25 mouse cellular contexts compared by ENCODE assay signal in the genomic region with DNA sequence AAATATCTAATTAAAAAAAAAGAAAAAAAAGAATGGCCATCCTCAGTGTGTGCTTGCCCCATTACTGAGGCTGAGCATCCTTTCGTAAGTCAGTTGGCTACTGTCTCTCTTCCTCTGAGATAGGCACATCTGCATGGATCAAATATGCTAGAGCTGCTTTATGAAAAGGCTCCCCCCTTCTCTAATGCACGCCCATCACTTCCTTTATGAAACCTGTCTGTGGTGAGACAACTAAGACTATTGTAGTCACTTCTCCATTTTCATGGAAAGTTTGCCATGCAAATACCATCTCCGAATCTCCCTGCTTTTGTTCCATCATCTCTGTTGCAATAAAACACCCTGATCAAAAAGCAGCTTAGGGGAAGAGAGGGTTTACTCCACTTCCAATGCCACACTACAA. TPM values are rescaled to one million over a fixed set of nuclear protein-coding genes. Genes with fewer than 3 reads are reported as not detected.
DNase-seq lines count a peak whose midpoint lies in the region; ATAC-seq and TF ChIP-seq lines count a peak whose summit lies in the region.
"Had no signal": no experiment of that assay in that cellular context is flagged by ENCODE, and none has a peak within 500 bp of the region (broad histone marks: within the 10 kb centered on the region; RNA-seq: fewer than 3 reads in every experiment).

No protein-coding gene starts in this region.

- H3K9me3 ChIP-seq in heart, embryonic 10.5 days: no peaks in the 10 kb centered on the region
- H3K9me3 ChIP-seq in lung, postnatal 0 days (ENCODE audit: low read length): no peaks in the 10 kb centered on the region
- H3K9me3 ChIP-seq: embryonic facial prominence, embryonic 10.5 days; forebrain, embryonic 13.5 days; G1E; hindbrain, embryonic 12.5 days; liver, embryonic 15.5 days had no signal

- no peak overlapping the region for H3K9ac ChIP-seq in lung, postnatal 0 days (replicated peaks; ENCODE audit: low read depth)
- H3K9ac ChIP-seq: forebrain, embryonic 13.5 days; hindbrain, embryonic 12.5 days; liver, embryonic 15.5 days had no signal

- WGBS in heart, embryonic 10.5 days: 91% methylated on average over 3 of the region's 3 CpGs
- WGBS in lung, postnatal 0 days: 80% methylated on average over 3 of the region's 3 CpGs
- 4% methylated on average over 3 of the region's 3 CpGs for WGBS in macrophage (ENCODE audit: missing documents)

- intact Hi-C loops in left cerebral cortex, adult 2 months (cut with DNase I): no loop called here

- H3K4me3 ChIP-seq in heart, embryonic 10.5 days: no peak overlapping the region
- H3K4me3 ChIP-seq in lung, postnatal 0 days (ENCODE audit: low read depth, low read length): no peak overlapping the region
- H3K4me3 ChIP-seq in macrophage (ENCODE audit: inconsistent target): no peak overlapping the region
- no peak overlapping the region for H3K4me3 ChIP-seq in left cerebral cortex, adult 2 months
- H3K4me3 ChIP-seq: embryonic facial prominence, embryonic 10.5 days; forebrain, embryonic 13.5 days; hindbrain, embryonic 12.5 days; layer of hippocampus, adult 2 months; liver, embryonic 15.5 days had no signal

- H3K27ac ChIP-seq in heart, embryonic 10.5 days: no peak overlapping the region
- no peak overlapping the region for H3K27ac ChIP-seq in lung, postnatal 0 days (ENCODE audit: low read length)
- H3K27ac ChIP-seq in macrophage: peak overlapping the region; percentile 83
- H3K27ac ChIP-seq in left cerebral cortex, adult 2 months: no peak overlapping the region
- H3K27ac ChIP-seq: embryonic facial prominence, embryonic 10.5 days; forebrain, embryonic 13.5 days; hindbrain, embryonic 12.5 days; layer of hippocampus, adult 2 months; liver, embryonic 15.5 days; stomach, postnatal 0 days had no signal

- H3K4me2 ChIP-seq in lung, postnatal 0 days (replicated peaks; ENCODE audit: low read depth, low read length): no peak overlapping the region
- H3K4me2 ChIP-seq: forebrain, embryonic 13.5 days; hindbrain, embryonic 12.5 days; liver, embryonic 15.5 days had no signal

- TF ChIP-seq CTCF in lung, postnatal 0 days (IDR thresholded peaks at IDR 0.05): no peak
- TF ChIP-seq CTCF in left cerebral cortex, adult 2 months (IDR thresholded peaks at IDR 0.05): no peak

- H3K79me2 ChIP-seq in macrophage (ENCODE audit: inconsistent target): no peaks in the 10 kb centered on the region

- H3K36me3 ChIP-seq in heart, embryonic 10.5 days: no peaks in the 10 kb centered on the region
- H3K36me3 ChIP-seq in lung, postnatal 0 days (ENCODE audit: insufficient read depth, low read length): no peaks in the 10 kb centered on the region
- H3K36me3 ChIP-seq in macrophage (ENCODE audit: inconsistent target): no peaks in the 10 kb centered on the region
- H3K36me3 ChIP-seq: embryonic facial prominence, embryonic 10.5 days; G1E; hindbrain, embryonic 12.5 days; liver, embryonic 15.5 days had no signal

- TF ChIP-seq EP300 in lung, postnatal 0 days (IDR thresholded peaks at IDR 0.05): no peak

- H3K27me3 ChIP-seq in heart, embryonic 10.5 days (ENCODE audit: insufficient read depth, poor library complexity, severe bottlenecking): no peaks in the 10 kb centered on the region
- no peaks in the 10 kb centered on the region for H3K27me3 ChIP-seq in lung, postnatal 0 days (replicated peaks; ENCODE audit: insufficient read depth, low read length)
- H3K27me3 ChIP-seq: forebrain, embryonic 13.5 days; hindbrain, embryonic 12.5 days; liver, embryonic 15.5 days had no signal

- no peak for ATAC-seq in lung, postnatal 0 days
- ATAC-seq: forebrain, embryonic 13.5 days had no signal

- no peaks in the 10 kb centered on the region for H3K4me1 ChIP-seq in heart, embryonic 10.5 days
- H3K4me1 ChIP-seq in lung, postnatal 0 days (ENCODE audit: insufficient read depth, low read depth, low read length): no peaks in the 10 kb centered on the region
- H3K4me1 ChIP-seq: embryonic facial prominence, embryonic 10.5 days; forebrain, embryonic 13.5 days; hindbrain, embryonic 12.5 days; liver, embryonic 15.5 days had no signal

- peak; percentile 95 for DNase-seq in heart, adult 11 months
- DNase-seq in heart, embryonic 10.5 days (ENCODE audit: low spot score): no peak
- DNase-seq in lung, postnatal 36 days: peak; percentile 34
- DNase-seq in lung, postnatal 0 days (ENCODE audit: low spot score): no peak
- no peak for DNase-seq in left cerebral cortex, adult 2 months (ENCODE audit: extremely low spot score in 1 of 2, low spot score in 2 of 2)
- no peak for DNase-seq in thymus, postnatal 10 days (ENCODE audit: low spot score in 2 of 2)
- no peak for DNase-seq in adrenal gland, postnatal 14 days
- DNase-seq: cerebellum, postnatal 36 days; lung, postnatal 4 days; midbrain, embryonic 14.5 days; thymus, postnatal 14 days had no signal

RNA-seq across cellular contexts. Expression of a gene that starts 9.8 kb away (rescaled TPM):
- polyA plus RNA-seq in heart, embryonic 10.5 days (2016; fragmentation: Nextera tagmentation; extraction: Ambion mirVana): 0.08 TPM in 1 of 2 replicates, not detected in the other
- 0.11 and 0.43 TPM in 2 replicates for polyA plus RNA-seq in lung, postnatal 0 days (2015; fragmentation: Nextera tagmentation; extraction: Ambion mirVana)
- total RNA-seq in macrophage (2018; cell fraction: chromatin; rRNA removed): 1,000 to 10,000 TPM in 9 of 26 experiments, 100 to 1,000 TPM in 11, 10 to 100 TPM in 4, 1 to 10 TPM in 2; 6.8 to 5,659 (median 647) TPM
- total RNA-seq in macrophage (2018; cell fraction: cytosol; rRNA removed): 1,000 to 10,000 TPM in 10 of 26 experiments, 100 to 1,000 TPM in 8, 10 to 100 TPM in 4, 1 to 10 TPM in 4; 5.8 to 5,279 (median 809) TPM
- 1,000 to 10,000 TPM in 15 of 26 experiments, 100 to 1,000 TPM in 6, 10 to 100 TPM in 5; 13.1 to 5,165 (median 1,063) TPM for total RNA-seq in macrophage (2018; cell fraction: nucleus; rRNA removed)
- polyA plus RNA-seq in macrophage (2018): 12.2 to 32.9 TPM (median 13.4 TPM) in 3 replicates
- total RNA-seq in left cerebral cortex, adult 2 months (2021): not detected
- not detected in 2 replicates for total RNA-seq in adrenal gland, postnatal 14 days (2021)
- total RNA-seq: gastrocnemius, postnatal 4 days; layer of hippocampus, adult 2 months; left cerebral cortex, adult 8-10 months had no signal
- polyA plus RNA-seq: embryonic facial prominence, embryonic 10.5 days; forebrain, embryonic 13.5 days; G1E; heart, embryonic 16.5 days; hindbrain, embryonic 12.5 days; intestine, embryonic 14.5 days; kidney, embryonic 16.5 days; limb, embryonic 11.5 days; stomach, postnatal 0 days had no signal

RNA-seq across cellular contexts. Expression of a gene that starts 33.0 kb away (rescaled TPM):
- polyA plus RNA-seq in heart, embryonic 10.5 days (2016; fragmentation: Nextera tagmentation; extraction: Ambion mirVana): 28.3 and 30.5 TPM in 2 replicates
- 37.7 and 41.9 TPM in 2 replicates for polyA plus RNA-seq in lung, postnatal 0 days (2015; fragmentation: Nextera tagmentation; extraction: Ambion mirVana)
- total RNA-seq in macrophage (2018; cell fraction: chromatin; rRNA removed): 100 to 1,000 TPM in 4 of 26 experiments, 10 to 100 TPM in 22; 23.3 to 150 (median 64.8) TPM
- 100 to 1,000 TPM; 102 to 195 (median 120) TPM for total RNA-seq in macrophage (2018; cell fraction: cytosol; rRNA removed)
- 100 to 1,000 TPM in 22 of 26 experiments, 10 to 100 TPM in 4; 76.2 to 217 (median 134) TPM for total RNA-seq in macrophage (2018; cell fraction: nucleus; rRNA removed)
- 76.7 to 111 TPM (median 104 TPM) in 3 replicates for polyA plus RNA-seq in macrophage (2018)
- 10 to 100 TPM in 1 of 2 experiments, 1 to 10 TPM in 1; 7.7 to 11.6 TPM for total RNA-seq in left cerebral cortex, adult 2 months (2021)
- 24.1 and 26.0 TPM in 2 replicates for total RNA-seq in adrenal gland, postnatal 14 days (2021)

RNA-seq across cellular contexts. Expression of a gene that starts 54.6 kb away (rescaled TPM):
- 2.5 and 3.4 TPM in 2 replicates for polyA plus RNA-seq in heart, embryonic 10.5 days (2016; fragmentation: Nextera tagmentation; extraction: Ambion mirVana)
- 8.2 and 9.7 TPM in 2 replicates for polyA plus RNA-seq in lung, postnatal 0 days (2015; fragmentation: Nextera tagmentation; extraction: Ambion mirVana)
- total RNA-seq in macrophage (2018; cell fraction: chromatin; rRNA removed): 1,000 to 10,000 TPM in 3 of 26 experiments, 100 to 1,000 TPM in 21, 10 to 100 TPM in 2; 91.3 to 2,709 (median 319) TPM
- 1,000 to 10,000 TPM in 5 of 26 experiments, 100 to 1,000 TPM in 21; 179 to 1,886 (median 305) TPM for total RNA-seq in macrophage (2018; cell fraction: cytosol; rRNA removed)
- 1,000 to 10,000 TPM in 8 of 26 experiments, 100 to 1,000 TPM in 18; 196 to 3,512 (median 542) TPM for total RNA-seq in macrophage (2018; cell fraction: nucleus; rRNA removed)
- 84.3 to 203 TPM (median 151 TPM) in 3 replicates for polyA plus RNA-seq in macrophage (2018)
- 10 to 100 TPM; 44.8 to 54.3 TPM for total RNA-seq in left cerebral cortex, adult 2 months (2021)
- total RNA-seq in adrenal gland, postnatal 14 days (2021): 53.3 and 64.9 TPM in 2 replicates

Comparison
In these comparisons a context has a peak if more than half of its experiments do, and no peak if none do; other contexts are left out.
1. DNase-seq: peak in heart, adult 11 months (single experiment) and lung, postnatal 36 days (single experiment); none in heart, embryonic 10.5 days (single experiment), lung, postnatal 0 days (single experiment), left cerebral cortex, adult 2 months (0 of 2), thymus, postnatal 10 days (0 of 2) and adrenal gland, postnatal 14 days (single experiment).